Mouse (Mus musculus) spleen, adult 2 months (tissue): ENCODE results near the gene Sik1. TPM values are rescaled to one million over a fixed set of nuclear protein-coding genes. Genes with fewer than 3 reads are reported as not detected.

Experiments
- DNase-seq, 2 experiments: peaks; one replicate each; pipeline versions ENCODE4 v3.0.0 to v3.0.0-alpha.2; 2012 to 2021; ENCODE audit warnings: low spot score in 2 of 2, low read depth in 1 of 2
- H3K27ac ChIP-seq: fragments of 200-500 bp; 2 replicates; pipeline ENCODE4 v1.5.1; 2012; ENCODE audit warnings: low read length, inconsistent platforms; ENCODE audit not compliant: insufficient read depth
- H3K27me3 ChIP-seq: fragments of 200-500 bp; 2 replicates; pipeline ENCODE4 v1.6.1; 2012; ENCODE audit warnings: mild to moderate bottlenecking, moderate library complexity, low read length, inconsistent platforms; ENCODE audit not compliant: control insufficient read depth, insufficient read depth
- H3K36me3 ChIP-seq: fragments of 200-500 bp; 2 replicates; pipeline ENCODE4 v1.6.1; 2012; ENCODE audit warnings: mild to moderate bottlenecking, low read length, inconsistent platforms; ENCODE audit not compliant: control insufficient read depth, insufficient read depth
- H3K4me1 ChIP-seq: fragments of 200-500 bp; 2 replicates; pipeline ENCODE4 v1.6.1; 2011; ENCODE audit warnings: inconsistent platforms; ENCODE audit not compliant: control insufficient read depth, insufficient read depth, insufficient read length
- H3K4me3 ChIP-seq: fragments of 200-500 bp; 2 replicates; pipeline ENCODE4 v1.5.1; 2011; ENCODE audit warnings: mild to moderate bottlenecking, inconsistent platforms; ENCODE audit not compliant: insufficient read depth, insufficient read length; ENCODE audit errors: extremely low read depth
- CTCF ChIP-seq: fragments of 200-500 bp; IDR thresholded peaks from 2 replicates; pipeline ENCODE4 v1.5.1; 2011; ENCODE audit warnings: mild to moderate bottlenecking, inconsistent platforms; ENCODE audit not compliant: insufficient read depth, insufficient read length, insufficient replicate concordance; ENCODE audit errors: extremely low read depth
- POLR2A ChIP-seq: fragments of 200-500 bp; IDR thresholded peaks from 2 replicates; pipeline ENCODE4 v1.6.1; 2011; ENCODE audit warnings: low read depth, low read length, inconsistent platforms
- WGBS: fragments of 180-500 bp; shearing (Covaris S2); methylation state at CpG from one replicate; pipeline ENCODE4 v1.1.7; 2018; 5-methylcytosine and 5-hydroxymethylcytosine counted together
- polyA plus RNA-seq: library from polyadenylated mRNA; depleted of rRNA; stranded (reverse); fragments of >200 nt; gene quantifications from 2 replicates; pipeline ENCODE4 v1.2.3, GENCODE M21; 2012; rRNA removed

The Sik1 gene
- polyA plus RNA-seq, 1 experiment: 56.4 TPM

- Histone ChIP-seq H3K4me3 (no peak overlapping the region), H3K27me3 (no peaks in the 10 kb centered on the region), H3K36me3 (no peaks in the 10 kb centered on the region), H3K4me1 (peaks cover 3% of the 10 kb centered on the region; the same call in 1 of the 2 replicates), H3K27ac (no peak overlapping the region)
- DNase-seq: no peak
- 71% methylated on average over 7 of the region's 7 CpGs for WGBS
- no peak for TF ChIP-seq CTCF
- TF ChIP-seq POLR2A: no peak
Observed at GRCm38 (mm10) chr17:31800852-31801363, 54.7 kb downstream of the Sik1 start.

- no peak for DNase-seq
- Histone ChIP-seq H3K4me3 (no peak overlapping the region), H3K4me1 (peaks cover 3% of the 10 kb centered on the region; the same call in 1 of the 2 replicates), H3K36me3 (no peaks in the 10 kb centered on the region), H3K27me3 (no peaks in the 10 kb centered on the region), H3K27ac (no peak overlapping the region)
- 86% methylated on average over 4 of the region's 4 CpGs for WGBS
- TF ChIP-seq POLR2A: no peak
- TF ChIP-seq CTCF: no peak
Observed at GRCm38 (mm10) chr17:31795893-31796292, 59.7 kb downstream of the Sik1 start.

Other genes with a start within 250 kb of the Sik1 start
- 7.4 and 9.4 TPM in 2 replicates for gene Cbs, start 218.6 kb downstream of the Sik1 start, polyA plus RNA-seq
- gene U2af1, start 196.9 kb downstream of the Sik1 start, polyA plus RNA-seq: 32.4 and 36.2 TPM in 2 replicates
- gene Cryaa, start 178.0 kb downstream of the Sik1 start, polyA plus RNA-seq: 0.54 and 0.82 TPM in 2 replicates
- 9.1 and 9.4 TPM in 2 replicates for gene Rrp1b, start 180.3 kb upstream of the Sik1 start, polyA plus RNA-seq
- gene Hsf2bp, start 180.5 kb upstream of the Sik1 start, polyA plus RNA-seq: 0.15 TPM in 1 of 2 replicates, not detected in the other